Mouse (Mus musculus) forebrain, postnatal 0 days (tissue): ENCODE data around the gene Pnliprp2. TPM values are rescaled to one million over a fixed set of nuclear protein-coding genes. Genes with fewer than 3 reads are reported as not detected.

Experiments
- ATAC-seq: fragments of 200-750 bp; cut with Nextera tagmentation; 2 replicates; pipeline ENCODE4 v1.8.0; 2017; ENCODE audit warnings: mild to moderate bottlenecking, moderate library complexity
- DNase-seq: peaks from one replicate; pipeline ENCODE4 v3.0.0-alpha.2; 2015
- H3K27ac ChIP-seq: fragments of 300-500 bp; sonication (generic); 2 replicates; pipeline ENCODE4 v1.5.1; 2014; ENCODE audit warnings: low read depth, mild to moderate bottlenecking, antibody characterized with exemption, low read length, moderate library complexity, mixed read lengths
- H3K27me3 ChIP-seq: fragments of 300-500 bp; sonication (generic); 2 replicates; pipeline ENCODE4 v1.6.1; 2014; ENCODE audit warnings: mild to moderate bottlenecking, low read length, mixed read lengths; ENCODE audit not compliant: insufficient read depth
- H3K36me3 ChIP-seq: fragments of 300-500 bp; sonication (generic); 2 replicates; pipeline ENCODE4 v1.6.1; 2014; ENCODE audit warnings: mild to moderate bottlenecking, moderate library complexity; ENCODE audit not compliant: insufficient read depth
- H3K4me1 ChIP-seq: fragments of 300-500 bp; sonication (generic); 2 replicates; pipeline ENCODE4 v1.6.1; 2014; ENCODE audit warnings: antibody characterized with exemption; ENCODE audit not compliant: insufficient read depth
- H3K4me2 ChIP-seq: fragments of 300-500 bp; sonication (generic); 2 replicates; pipeline ENCODE4 v1.6.1; 2014; ENCODE audit warnings: low read depth, mild to moderate bottlenecking, moderate library complexity
- H3K4me3 ChIP-seq: fragments of 300-500 bp; sonication (generic); 2 replicates; pipeline ENCODE4 v1.5.1; 2014; ENCODE audit warnings: low read depth, low read length, mixed read lengths
- H3K9ac ChIP-seq: fragments of 300-500 bp; sonication (generic); 2 replicates; pipeline ENCODE4 v1.6.1; 2014; ENCODE audit warnings: mild to moderate bottlenecking
- H3K9me3 ChIP-seq: fragments of 300-500 bp; sonication (generic); 2 replicates; pipeline ENCODE4 v1.6.1; 2016; ENCODE audit warnings: low read length
- CTCF ChIP-seq: sonication (generic); IDR thresholded peaks from 2 replicates; pipeline ENCODE4 v1.5.1; 2016; ENCODE audit warnings: antibody characterized with exemption, control low read depth, low read depth
- WGBS: fragments of 180-500 bp; shearing (Covaris S2); extraction: QIAGEN DNeasy Blood & Tissue Kit; methylation state at CpG from one replicate; pipeline ENCODE4 v1.1.7; 2014; 5-methylcytosine and 5-hydroxymethylcytosine counted together
- polyA plus RNA-seq: library from polyadenylated mRNA; unstranded; fragments of >200 nt; fragmentation: Nextera tagmentation; extraction: Ambion mirVana; gene quantifications from 2 replicates; pipeline ENCODE4 v1.2.1, GENCODE M21; 2015
- total RNA-seq: library from RNA; depleted of rRNA; stranded (reverse); fragments of >200 nt; gene quantifications from 2 replicates; pipeline ENCODE4 v1.2.3, GENCODE M21; 2014; rRNA removed

Pnliprp2 gene
- total and polyA plus RNA-seq, 2 experiments from 2014 or later = not detected

DNA sequence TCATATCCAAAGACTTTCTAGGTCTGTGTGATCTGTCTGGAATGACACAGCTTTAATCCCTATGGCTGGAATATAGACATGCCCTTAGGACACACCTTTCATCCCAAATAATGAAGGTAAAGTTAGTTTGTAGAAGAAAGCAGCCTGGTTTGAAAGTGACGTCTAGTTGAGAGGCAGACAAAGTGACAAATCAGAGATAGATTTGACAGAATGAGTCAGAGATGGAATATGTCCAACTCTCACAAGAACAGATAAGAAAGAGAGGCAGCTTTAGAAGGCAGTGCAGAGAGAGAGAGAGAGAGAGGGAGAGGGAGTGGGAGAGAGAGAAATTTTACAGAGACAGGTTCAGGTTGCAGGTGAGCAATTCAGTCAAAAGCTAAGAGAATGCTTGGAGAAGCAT, 64.8 kb downstream of the Pnliprp2 start:
- H3K9me3 ChIP-seq = no peaks in the 10 kb centered on the region
- H3K27me3 ChIP-seq = no peaks in the 10 kb centered on the region
- H3K4me3 ChIP-seq = no peak overlapping the region
- ATAC-seq (no peak), DNase-seq (no peak)
- no peak overlapping the region for H3K9ac ChIP-seq
- peaks cover under 1% of the 10 kb centered on the region; the same call in 1 of the 2 replicates for H3K4me1 ChIP-seq
- 49% methylated on average over 1 of the region's 1 CpGs for WGBS
- no peak overlapping the region for H3K4me2 ChIP-seq
- H3K27ac ChIP-seq = no peak overlapping the region
- H3K36me3 ChIP-seq = peaks cover 26% of the 10 kb centered on the region
- TF ChIP-seq CTCF = no peak

Other genes with a start within 250 kb of the Pnliprp2 start
- gene Ccdc172, start 247.7 kb upstream of the Pnliprp2 start, total RNA-seq = not detected in 2 replicates
- gene Ccdc172, start 247.7 kb upstream of the Pnliprp2 start, polyA plus RNA-seq = not detected in 2 replicates
- gene Pnlip, start 107.2 kb upstream of the Pnliprp2 start, total RNA-seq = 1.1 and 2.1 TPM in 2 replicates
- gene Pnlip, start 107.2 kb upstream of the Pnliprp2 start, polyA plus RNA-seq = 0.84 and 1.2 TPM in 2 replicates
- 1.5 TPM in 1 of 2 replicates, not detected in the other for gene Pnliprp1, start 30.8 kb upstream of the Pnliprp2 start, total RNA-seq
- gene Pnliprp1, start 30.8 kb upstream of the Pnliprp2 start, polyA plus RNA-seq = 0.15 and 0.21 TPM in 2 replicates
- gene 1700019N19Rik, start 34.7 kb downstream of the Pnliprp2 start, total RNA-seq = not detected in 2 replicates
- not detected in 2 replicates for gene 1700019N19Rik, start 34.7 kb downstream of the Pnliprp2 start, polyA plus RNA-seq
- gene Eno4, start 183.7 kb downstream of the Pnliprp2 start, total RNA-seq = 0.92 and 2.0 TPM in 2 replicates
- gene Eno4, start 183.7 kb downstream of the Pnliprp2 start, polyA plus RNA-seq = 1.0 and 2.0 TPM in 2 replicates
- gene Hspa12a, start 183.9 kb downstream of the Pnliprp2 start, total RNA-seq = 53.7 and 75.8 TPM in 2 replicates
- gene Hspa12a, start 183.9 kb downstream of the Pnliprp2 start, polyA plus RNA-seq = 45.5 and 52.6 TPM in 2 replicates